Mouse (Mus musculus): ENCODE measurements around the gene Ybx1.

- TF ChIP-seq POLR2A (IDR thresholded peaks at IDR 0.05; ENCODE audit: extremely low read depth, insufficient read depth, low read length): no peak
- peak; percentile 45 for TF ChIP-seq CTCF (IDR thresholded peaks at IDR 0.05; ENCODE audit: extremely low read depth, insufficient read depth, low read length)
These were observed 52.7 kb downstream of the Ybx1 start for GRCm38 (mm10) chr4:119241664-119242063.

Measured in cortical plate, adult 2 months (tissue).